Mouse (Mus musculus) forebrain, embryonic 11.5 days (tissue): ENCODE results near the gene Cobl. TPM values are rescaled to one million over a fixed set of nuclear protein-coding genes. Genes with fewer than 3 reads are reported as not detected.

ENCODE experiments used
- ATAC-seq: fragments of 200-750 bp; cut with Nextera tagmentation; replicated peaks from 2 replicates; pipeline ENCODE4 v1.8.0; 2017; ENCODE audit warnings: moderate TSS enrichment; ENCODE audit not compliant: low FRiP score
- DNase-seq: peaks from one replicate; pipeline ENCODE4 v3.0.0-alpha.2; 2017; ENCODE audit warnings: low spot score
- H3K27ac ChIP-seq: fragments of 300-500 bp; sonication (generic); 2 replicates; pipeline ENCODE4 v1.5.1; 2014; ENCODE audit warnings: low read depth, low read length
- H3K27me3 ChIP-seq: fragments of 300-500 bp; sonication (generic); 2 replicates; pipeline ENCODE4 v1.6.1; 2014; ENCODE audit warnings: mild to moderate bottlenecking, low read length, mixed read lengths; ENCODE audit not compliant: control insufficient read depth, insufficient read depth
- H3K36me3 ChIP-seq: fragments of 300-500 bp; sonication (generic); 2 replicates; pipeline ENCODE4 v1.6.1; 2014; ENCODE audit warnings: mild to moderate bottlenecking, low read length, moderate library complexity, mixed read lengths; ENCODE audit not compliant: control insufficient read depth, insufficient read depth
- H3K4me1 ChIP-seq: fragments of 300-500 bp; sonication (generic); replicated peaks from 2 replicates; pipeline ENCODE4 v1.6.1; 2014; ENCODE audit warnings: low read length, mixed read lengths; ENCODE audit not compliant: control insufficient read depth, insufficient read depth
- H3K4me2 ChIP-seq: fragments of 300-500 bp; sonication (generic); 2 replicates; pipeline ENCODE4 v1.6.1; 2014; ENCODE audit warnings: low read depth, mild to moderate bottlenecking, low read length, moderate library complexity, mixed read lengths; ENCODE audit not compliant: severe bottlenecking
- H3K4me3 ChIP-seq: fragments of 300-500 bp; sonication (generic); 2 replicates; pipeline ENCODE4 v1.5.1; 2014; ENCODE audit warnings: low read depth, low read length
- H3K9ac ChIP-seq: fragments of 300-500 bp; sonication (generic); 2 replicates; pipeline ENCODE4 v1.6.1; 2014; ENCODE audit warnings: low read length
- H3K9me3 ChIP-seq: fragments of 300-500 bp; sonication (generic); 2 replicates; pipeline ENCODE4 v1.6.1; 2016; ENCODE audit warnings: low read length, mixed read lengths; ENCODE audit not compliant: control insufficient read depth
- WGBS: fragments of 180-500 bp; shearing (Covaris S2); extraction: QIAGEN DNeasy Blood & Tissue Kit; methylation state at CpG from one replicate; pipeline ENCODE4 v1.1.7; 2014; 5-methylcytosine and 5-hydroxymethylcytosine counted together
- polyA plus RNA-seq: library from polyadenylated mRNA; unstranded; fragments of >200 nt; fragmentation: Nextera tagmentation; extraction: Ambion mirVana; gene quantifications from 2 replicates; pipeline ENCODE4 v1.2.1, GENCODE M21; 2014

The Cobl gene
- 3.0 and 3.6 TPM in 2 replicates for polyA plus RNA-seq

DNA sequence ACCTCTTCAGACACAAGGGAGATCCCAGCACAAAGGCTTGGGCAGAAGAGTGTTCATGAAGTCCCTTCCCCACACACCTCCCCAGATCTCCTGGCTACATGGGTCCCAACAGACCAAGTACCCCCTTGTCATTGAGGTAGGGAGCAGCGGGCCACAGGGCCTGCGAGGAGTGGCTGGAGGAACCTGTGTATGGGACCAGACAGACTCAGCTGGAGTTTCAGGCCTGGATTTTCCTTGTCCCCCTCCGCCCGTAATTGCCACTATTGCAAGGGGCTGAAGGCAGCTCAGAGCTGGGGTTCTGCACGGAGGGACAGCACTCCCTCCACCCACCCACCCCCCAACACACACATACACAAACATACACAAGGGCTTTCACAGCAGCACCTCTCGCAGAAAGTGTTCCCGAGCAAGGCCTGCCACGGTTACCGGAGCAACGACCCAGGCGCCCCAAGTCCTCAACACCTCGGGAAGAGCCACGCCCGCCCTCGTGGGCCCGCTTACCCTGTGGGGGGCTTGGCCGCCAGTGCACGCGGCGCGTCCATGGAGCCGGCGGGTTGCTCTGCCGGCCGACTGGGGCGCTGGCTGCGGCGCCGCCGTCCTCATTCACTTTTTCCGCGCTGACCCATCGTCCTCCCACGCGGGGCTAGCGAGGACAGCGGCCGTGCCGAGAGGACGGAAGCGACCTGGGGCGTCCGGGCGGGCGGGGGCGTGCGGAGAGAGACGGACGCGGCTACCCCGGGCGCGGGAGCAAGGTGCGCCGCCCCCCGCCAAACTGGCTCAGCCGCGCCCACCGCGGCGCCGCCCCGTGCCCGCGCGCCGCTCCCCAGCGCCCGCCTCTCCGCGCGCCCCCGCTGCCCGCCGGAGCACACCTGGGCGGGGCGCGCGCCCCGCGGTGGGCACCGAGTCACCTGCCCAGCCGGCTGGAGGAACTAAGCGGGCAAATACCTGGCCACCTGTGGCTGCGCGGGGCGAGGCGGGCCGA, at the start of gene Cobl:
TSS of gene Cobl (minus strand) at position 780 of the 982 bp plus-strand sequence.
- Histone ChIP-seq H3K4me2 (peak within 1 kb of the TSS; percentile 95), H3K36me3 (no peaks in the 10 kb centered on the region), H3K4me3 (peak within 1 kb of the TSS; percentile 64), H3K27me3 (peaks cover 6% of the 10 kb centered on the region), H3K4me1 (no peaks in the 10 kb centered on the region; the same call in 1 of the 2 replicates), H3K9me3 (no peaks in the 10 kb centered on the region), H3K9ac (peak within 1 kb of the TSS; percentile 64), H3K27ac (no peak within 1 kb of the TSS)
- DNase-seq (peak; percentile 73), ATAC-seq (peak; percentile 65)
- 1% methylated on average over 69 of the region's 89 CpGs for WGBS

DNA sequence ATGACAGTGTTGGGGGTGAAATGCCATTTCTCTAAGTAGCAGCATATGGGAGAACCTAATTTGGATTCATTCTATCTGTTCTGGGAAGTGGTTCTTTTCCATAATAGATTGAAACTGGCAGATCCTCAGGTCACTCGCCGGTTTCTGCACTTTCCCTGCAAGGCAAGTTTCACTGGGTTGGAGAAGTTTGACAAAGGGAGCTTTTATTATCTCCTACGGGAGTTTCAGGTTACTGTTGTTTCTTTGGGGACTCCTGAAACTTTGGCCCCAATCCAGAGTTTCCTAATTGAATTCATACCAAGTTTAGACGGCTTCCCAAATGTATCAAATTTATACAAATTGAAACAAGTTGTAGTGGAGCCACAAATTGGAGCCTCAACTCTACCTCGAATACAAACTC, 49.0 kb upstream of the Cobl start:
- Histone ChIP-seq H3K27ac (no peak overlapping the region), H3K4me2 (no peak overlapping the region), H3K36me3 (no peaks in the 10 kb centered on the region), H3K4me1 (no peaks in the 10 kb centered on the region), H3K9me3 (no peaks in the 10 kb centered on the region), H3K4me3 (no peak overlapping the region), H3K9ac (no peak overlapping the region), H3K27me3 (no peaks in the 10 kb centered on the region)
- WGBS, result 53% methylated on average over 5 of the region's 5 CpGs
- ATAC-seq (no peak), DNase-seq (no peak)

DNA sequence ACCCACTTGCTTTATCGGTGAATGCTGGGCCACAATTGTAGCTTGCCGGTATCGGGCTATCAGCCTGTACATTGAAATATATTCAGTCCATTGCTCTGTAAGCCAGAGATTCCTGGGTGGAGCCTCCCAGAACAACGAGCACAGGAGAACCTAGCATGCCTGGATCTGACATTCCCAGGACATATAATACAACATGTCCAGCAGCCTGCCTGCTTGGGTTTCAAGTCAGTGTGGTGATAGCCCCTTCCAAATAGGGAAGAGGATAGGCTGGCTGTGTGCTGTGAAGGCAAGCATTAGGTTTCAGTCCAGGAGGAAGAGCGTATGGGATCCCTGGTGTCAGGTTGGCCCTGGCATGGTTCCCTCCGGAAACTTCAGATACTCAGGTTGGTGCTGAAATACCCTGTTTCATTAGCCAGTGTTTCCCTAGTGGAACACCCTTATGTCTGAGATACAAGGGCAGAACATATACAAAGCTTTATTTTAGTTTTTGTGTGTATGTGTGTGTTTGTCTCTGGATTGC, 41.7 kb upstream of the Cobl start:
- Histone ChIP-seq H3K4me3 (no peak overlapping the region), H3K27me3 (no peaks in the 10 kb centered on the region), H3K36me3 (no peaks in the 10 kb centered on the region), H3K27ac (no peak overlapping the region), H3K9ac (no peak overlapping the region), H3K4me2 (no peak overlapping the region), H3K9me3 (no peaks in the 10 kb centered on the region), H3K4me1 (no peaks in the 10 kb centered on the region)
- 91% methylated on average over 6 of the region's 6 CpGs for WGBS
- ATAC-seq (no peak), DNase-seq (no peak)

DNA sequence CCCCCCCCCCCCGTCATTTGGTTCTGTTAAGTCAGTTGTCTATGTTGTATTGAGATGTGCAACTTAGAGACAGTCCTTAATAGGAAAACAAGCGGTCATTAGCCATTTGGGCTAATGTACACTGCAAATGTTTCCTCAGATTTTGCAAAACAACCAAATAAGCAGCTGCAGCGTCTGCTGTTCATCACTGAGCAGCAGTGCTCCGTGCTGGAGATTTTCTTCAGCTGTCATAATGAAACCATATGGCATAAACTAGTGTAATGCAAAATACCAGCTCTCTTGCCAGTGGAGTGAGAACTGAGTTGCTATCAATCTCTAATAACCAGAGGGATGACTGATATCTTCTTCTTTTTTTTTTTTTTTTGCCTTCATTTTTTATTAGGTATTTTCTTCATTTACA, 39.0 kb upstream of the Cobl start:
- no peaks in the 10 kb centered on the region for H3K36me3 ChIP-seq
- 82% methylated on average over 4 of the region's 4 CpGs for WGBS
- H3K9ac ChIP-seq, result no peak overlapping the region
- H3K4me3 ChIP-seq, result no peak overlapping the region
- ATAC-seq (no peak), DNase-seq (no peak)
- H3K4me1 ChIP-seq, result no peaks in the 10 kb centered on the region
- no peaks in the 10 kb centered on the region for H3K9me3 ChIP-seq
- H3K4me2 ChIP-seq, result no peak overlapping the region
- no peak overlapping the region for H3K27ac ChIP-seq
- no peaks in the 10 kb centered on the region for H3K27me3 ChIP-seq

DNA sequence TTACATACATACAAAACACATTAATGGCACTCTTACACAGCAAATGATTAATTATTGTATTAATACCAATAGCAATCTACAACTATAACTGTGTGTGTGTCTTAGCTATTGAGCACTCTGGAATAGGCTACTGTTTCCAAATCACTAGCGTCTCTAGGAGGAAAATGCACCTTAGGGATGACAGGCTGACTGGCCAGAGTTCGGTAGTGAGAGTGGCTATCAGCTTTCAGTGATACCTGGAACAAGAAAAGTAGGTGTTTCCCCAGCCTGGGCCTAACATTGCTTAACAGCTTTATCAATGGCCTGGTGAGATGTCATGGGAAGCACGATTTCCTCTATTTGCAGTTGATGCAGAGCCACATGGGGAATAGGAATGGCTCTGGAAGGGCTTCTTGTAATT, 37.0 kb upstream of the Cobl start:
- Histone ChIP-seq H3K36me3 (no peaks in the 10 kb centered on the region), H3K27me3 (no peaks in the 10 kb centered on the region), H3K4me1 (no peaks in the 10 kb centered on the region), H3K9me3 (no peaks in the 10 kb centered on the region), H3K27ac (no peak overlapping the region), H3K4me2 (no peak overlapping the region), H3K4me3 (no peak overlapping the region), H3K9ac (no peak overlapping the region)
- ATAC-seq (no peak), DNase-seq (no peak)
- WGBS, result 83% methylated on average over 3 of the region's 3 CpGs

DNA sequence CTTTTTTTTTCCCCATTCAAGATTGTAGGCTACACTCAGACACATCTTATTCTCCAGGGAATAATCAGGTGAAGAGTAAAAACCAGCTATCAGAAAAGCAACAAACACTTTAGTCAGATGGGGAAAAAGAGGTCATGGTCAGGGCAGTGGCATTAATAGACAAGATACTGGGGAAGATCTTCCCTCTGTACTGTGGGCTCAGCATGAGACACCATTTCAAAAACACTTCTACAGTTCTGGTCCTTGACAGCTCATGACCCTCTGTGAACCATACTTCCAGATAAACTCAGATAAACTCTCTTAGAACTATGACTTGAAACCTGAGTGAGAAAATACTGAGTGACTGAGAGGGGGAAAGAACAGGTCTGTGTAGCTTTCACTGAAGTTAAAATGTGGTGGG, 29.0 kb upstream of the Cobl start:
- Histone ChIP-seq H3K36me3 (no peaks in the 10 kb centered on the region), H3K9ac (no peak overlapping the region), H3K4me2 (no peak overlapping the region), H3K9me3 (no peaks in the 10 kb centered on the region), H3K27me3 (no peaks in the 10 kb centered on the region), H3K4me3 (no peak overlapping the region), H3K4me1 (no peaks in the 10 kb centered on the region), H3K27ac (no peak overlapping the region)
- no peak for ATAC-seq
- no peak for DNase-seq

DNA sequence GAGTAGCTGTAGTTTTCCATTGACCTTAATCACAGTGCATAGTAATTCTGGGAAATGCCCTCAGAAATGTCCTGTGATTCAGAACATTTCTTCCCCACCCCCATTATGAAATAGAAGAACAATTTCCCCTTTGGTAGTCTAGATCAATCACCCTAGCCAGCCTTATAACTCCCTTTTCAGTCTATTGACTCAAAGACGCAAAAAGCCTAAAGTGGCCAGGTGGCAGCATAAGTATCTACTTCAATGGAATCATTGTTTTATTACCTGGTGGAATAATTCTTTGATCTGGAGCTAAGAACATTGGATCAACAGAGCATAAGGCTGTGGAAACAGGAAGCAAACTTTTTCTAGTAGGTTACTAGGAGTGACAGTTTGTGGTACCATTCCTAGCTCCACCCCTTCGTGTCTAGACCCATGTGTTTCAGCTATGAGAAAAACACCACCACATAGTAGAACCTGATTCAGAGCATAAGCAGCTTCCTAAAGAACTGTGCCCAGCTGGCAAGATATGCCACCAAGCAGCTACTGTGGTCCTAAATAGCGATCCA, 15.2 kb upstream of the Cobl start:
- H3K4me3 ChIP-seq, result no peak overlapping the region
- H3K27me3 ChIP-seq, result no peaks in the 10 kb centered on the region
- 91% methylated on average over 3 of the region's 3 CpGs for WGBS
- H3K4me2 ChIP-seq, result no peak overlapping the region
- no peaks in the 10 kb centered on the region for H3K4me1 ChIP-seq
- no peak for ATAC-seq
- no peaks in the 10 kb centered on the region for H3K9me3 ChIP-seq
- H3K27ac ChIP-seq, result no peak overlapping the region
- no peak for DNase-seq
- H3K36me3 ChIP-seq, result no peaks in the 10 kb centered on the region
- no peak overlapping the region for H3K9ac ChIP-seq

DNA sequence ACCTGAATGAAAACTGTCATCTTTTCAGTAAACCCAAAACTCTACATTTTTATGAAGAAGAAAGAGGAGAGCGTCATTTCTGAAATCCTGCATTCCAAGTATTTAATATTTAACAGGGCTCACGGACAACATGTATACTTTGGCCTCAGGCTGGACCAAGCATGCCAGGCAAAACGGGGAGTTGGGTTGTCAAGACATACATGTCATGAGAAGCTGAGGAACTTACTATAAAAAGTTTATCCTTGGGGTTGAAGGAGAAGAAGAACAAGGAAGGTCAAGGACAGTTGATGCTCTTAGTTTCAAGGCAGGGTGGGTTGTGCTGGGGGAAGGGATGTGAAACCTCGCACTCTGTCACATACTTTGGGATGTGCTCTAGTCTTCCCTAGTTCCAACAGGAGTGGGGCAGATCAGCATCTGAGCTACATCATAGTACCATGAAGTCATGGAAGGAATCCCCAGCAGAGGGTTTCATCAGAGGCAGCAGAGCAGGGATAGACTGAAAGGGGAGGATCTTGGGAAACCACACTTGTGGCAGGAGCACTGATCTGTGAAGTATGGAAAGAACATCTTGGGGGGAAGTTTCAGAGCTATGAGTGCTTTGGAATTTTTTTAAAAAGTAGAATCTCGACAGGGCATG, 9.7 kb upstream of the Cobl start:
- Histone ChIP-seq H3K27me3 (no peaks in the 10 kb centered on the region), H3K4me2 (no peak overlapping the region), H3K9me3 (no peaks in the 10 kb centered on the region), H3K27ac (no peak overlapping the region), H3K9ac (no peak overlapping the region), H3K36me3 (no peaks in the 10 kb centered on the region), H3K4me3 (no peak overlapping the region), H3K4me1 (no peaks in the 10 kb centered on the region)
- no peak for DNase-seq
- WGBS, result 88% methylated on average over 5 of the region's 5 CpGs
- ATAC-seq, result no peak
